Comparison of ENCODE assay signal across 9 mouse cellular contexts in the genomic region with DNA sequence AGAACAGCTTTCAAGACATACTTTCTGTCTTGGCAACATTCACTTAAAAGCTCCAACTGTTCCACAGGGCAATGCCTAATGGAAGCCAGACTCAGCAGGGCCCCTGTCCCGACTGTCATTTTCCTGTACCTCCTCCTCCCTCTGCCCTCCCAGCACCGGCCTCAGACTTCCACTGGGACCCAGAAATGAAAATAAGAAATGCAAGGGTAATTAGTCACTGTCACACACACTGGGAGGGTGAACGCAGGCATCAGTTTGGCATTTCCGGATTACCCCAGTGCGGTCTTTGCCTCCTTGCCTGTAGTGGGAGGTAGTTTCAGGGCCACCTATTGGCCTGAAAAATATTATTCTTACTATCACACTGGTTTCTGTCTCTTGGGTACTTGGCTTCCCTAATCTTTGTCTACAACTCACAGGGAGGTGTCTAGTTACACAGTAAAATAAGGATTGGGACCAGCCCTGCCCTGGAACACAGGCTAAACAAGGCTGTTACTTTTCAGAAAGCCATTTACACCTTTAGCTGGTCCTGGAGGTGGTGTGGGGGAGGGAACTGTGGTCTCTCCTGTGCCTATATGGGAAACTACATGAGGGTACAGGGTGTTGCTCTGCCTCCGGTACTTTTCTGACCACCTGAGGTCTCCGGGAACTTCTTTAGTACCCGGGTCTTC.
DNase-seq lines count a peak whose midpoint lies in the region; ATAC-seq and TF ChIP-seq lines count a peak whose summit lies in the region.
"Had no signal": no experiment of that assay in that cellular context is flagged by ENCODE, and none has a peak within 500 bp of the region (broad histone marks: within the 10 kb centered on the region; RNA-seq: fewer than 3 reads in every experiment).

No protein-coding gene starts in this region.

- H3K27ac ChIP-seq in forebrain, embryonic 15.5 days (replicated peaks) = peak overlapping the region; percentile 76
- H3K27ac ChIP-seq in stomach, postnatal 0 days (replicated peaks) = peak overlapping the region; percentile 58

- H3K4me1 ChIP-seq in forebrain, embryonic 15.5 days = peaks cover 34% of the 10 kb centered on the region
- no peaks in the 10 kb centered on the region for H3K4me1 ChIP-seq in stomach, postnatal 0 days (replicated peaks; ENCODE audit: control insufficient read depth, insufficient read depth)

- peak; percentile 17; the same call in 1 of the 2 replicates for TF ChIP-seq CTCF in stomach, postnatal 0 days (IDR thresholded peaks at IDR 0.05; ENCODE audit: low read depth)

- DNase-seq in adrenal gland, adult 2 months = peak; percentile 63
- DNase-seq in adrenal gland, postnatal 25 days = no peak
- DNase-seq in cerebellum, adult 18-20 months = peak; percentile 73 to 82
- peak; percentile 29 to 65 for DNase-seq in kidney, postnatal 25 days
- no peak for DNase-seq in stomach, postnatal 0 days (ENCODE audit: low spot score)
- no peak for DNase-seq in left cerebral cortex, postnatal 14 days (ENCODE audit: low spot score in 2 of 2)
- no peak for DNase-seq in layer of hippocampus, postnatal 10 days (ENCODE audit: low spot score in 2 of 2)

- no peaks in the 10 kb centered on the region for H3K9me3 ChIP-seq in forebrain, embryonic 15.5 days
- H3K9me3 ChIP-seq in stomach, postnatal 0 days (ENCODE audit: control insufficient read depth, low read length) = no peaks in the 10 kb centered on the region

- peak; percentile 39 for ATAC-seq in forebrain, embryonic 15.5 days (replicated peaks)
- peak; percentile 33; the same call in 1 of the 2 replicates for ATAC-seq in stomach, postnatal 0 days (ENCODE audit: low FRiP score, low TSS enrichment)

- no peak overlapping the region for H3K4me2 ChIP-seq in forebrain, embryonic 15.5 days (replicated peaks)
- H3K4me2 ChIP-seq in stomach, postnatal 0 days (replicated peaks; ENCODE audit: low read depth) = no peak overlapping the region

- WGBS in forebrain, embryonic 15.5 days = 30% methylated on average over 8 of the region's 8 CpGs
- WGBS in stomach, postnatal 0 days = 37% methylated on average over 8 of the region's 8 CpGs

- H3K27me3 ChIP-seq in forebrain, embryonic 15.5 days = no peaks in the 10 kb centered on the region
- no peaks in the 10 kb centered on the region for H3K27me3 ChIP-seq in stomach, postnatal 0 days (ENCODE audit: control insufficient read depth, insufficient read depth, low read length)

- H3K36me3 ChIP-seq in forebrain, embryonic 15.5 days = peaks cover 43% of the 10 kb centered on the region
- peaks cover 34% of the 10 kb centered on the region for H3K36me3 ChIP-seq in stomach, postnatal 0 days (ENCODE audit: control insufficient read depth, insufficient read depth, low read length)

- TF ChIP-seq EP300 in stomach, postnatal 0 days (optimal IDR thresholded peaks at IDR 0.05) = no peak

- H3K9ac ChIP-seq in forebrain, embryonic 15.5 days (replicated peaks) = no peak overlapping the region
- H3K9ac ChIP-seq in stomach, postnatal 0 days (ENCODE audit: low read length) = no peak overlapping the region

- H3K4me3 ChIP-seq in forebrain, embryonic 15.5 days = no peak overlapping the region
- no peak overlapping the region for H3K4me3 ChIP-seq in stomach, postnatal 0 days (ENCODE audit: low read depth, low read length)
- H3K4me3 ChIP-seq: erythroblast, embryonic 14.5 days had no signal

- intact Hi-C loops in left cerebral cortex, postnatal 14 days (cut with DNase I) = loop anchor here (5.0 kb wide), 1 partner anchor 63 kb away; a partner anchor contains a TSS

Comparison
In these comparisons a context has a peak if more than half of its experiments do, and no peak if none do; other contexts are left out.
1. DNase-seq: peak in adrenal gland, adult 2 months (single experiment), cerebellum, adult 18-20 months (2 of 2) and kidney, postnatal 25 days (2 of 2); none in adrenal gland, postnatal 25 days (single experiment), stomach, postnatal 0 days (single experiment), left cerebral cortex, postnatal 14 days (0 of 2) and layer of hippocampus, postnatal 10 days (0 of 2).